Mouse (Mus musculus) brain, adult 2 months (tissue): Measurements from ENCODE around the gene Adamts7.

Source experiments
- DNase-seq: peaks from one replicate; pipeline ENCODE4 v3.0.0; 2011; ENCODE audit warnings: low read depth, low spot score

The Adamts7 gene

DNA sequence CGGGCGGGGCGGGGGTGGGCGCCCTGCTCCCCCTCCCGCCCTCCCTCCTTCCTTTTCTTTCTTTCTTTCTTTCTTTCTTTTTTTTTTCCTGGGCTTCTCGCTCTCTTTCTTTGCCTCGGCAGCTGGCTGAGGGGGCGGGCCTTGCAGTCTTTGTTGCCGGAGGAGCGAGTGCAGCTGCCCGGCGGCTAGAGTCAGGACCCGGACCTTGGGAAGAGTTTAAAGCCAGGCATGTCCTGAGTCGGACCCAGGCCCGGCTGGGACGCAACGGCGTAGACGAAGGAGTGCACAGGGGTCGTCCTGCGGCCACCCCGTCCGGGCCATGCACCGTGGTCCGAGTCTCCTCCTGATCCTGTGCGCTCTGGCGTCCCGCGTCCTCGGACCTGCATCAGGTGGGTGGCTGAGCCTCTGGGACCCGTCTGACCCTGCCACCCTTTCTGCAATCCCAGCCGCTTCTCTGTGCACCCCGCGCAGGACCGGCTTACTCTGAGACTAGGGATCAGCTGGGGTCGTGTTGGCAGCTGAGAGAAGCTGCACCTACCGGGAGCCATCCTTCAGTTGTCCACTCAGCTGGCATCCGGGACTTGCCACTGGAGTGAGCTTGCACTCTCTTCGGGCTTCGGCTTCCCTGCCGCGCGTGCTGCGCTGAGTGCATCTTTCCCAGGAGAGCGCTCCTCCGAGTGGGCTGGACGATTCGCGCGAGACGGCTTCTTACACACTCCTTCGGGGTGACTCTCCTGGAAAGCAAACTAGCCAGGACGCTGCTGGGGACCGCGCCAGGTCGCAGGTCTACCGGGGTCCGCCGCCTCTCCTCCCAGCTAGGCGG lies at the start of gene Adamts7:
Gene Adamts7 (plus strand): TSS at position 144 of the 823 bp plus-strand sequence.
- DNase-seq = peak; percentile 42

DNA sequence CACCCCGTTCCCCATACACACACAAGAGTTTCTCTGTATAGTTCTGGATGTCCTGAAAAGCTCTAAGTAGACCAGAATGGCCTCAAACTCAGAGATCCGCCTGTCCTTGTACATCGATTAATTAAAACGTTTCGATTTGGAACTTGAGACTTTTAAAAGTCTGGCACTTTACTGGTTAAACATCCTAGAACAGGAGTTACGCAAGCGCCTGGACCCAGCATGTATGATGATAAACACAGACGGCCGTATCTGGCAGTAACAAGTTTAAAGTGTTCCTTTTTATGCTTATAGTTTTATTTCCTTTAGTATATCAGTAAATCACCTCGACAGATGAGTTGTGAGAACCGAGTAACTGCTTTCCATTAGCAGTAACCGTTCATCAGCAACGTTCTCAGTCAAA lies 49.7 kb upstream of the Adamts7 start:
- DNase-seq = no peak

DNA sequence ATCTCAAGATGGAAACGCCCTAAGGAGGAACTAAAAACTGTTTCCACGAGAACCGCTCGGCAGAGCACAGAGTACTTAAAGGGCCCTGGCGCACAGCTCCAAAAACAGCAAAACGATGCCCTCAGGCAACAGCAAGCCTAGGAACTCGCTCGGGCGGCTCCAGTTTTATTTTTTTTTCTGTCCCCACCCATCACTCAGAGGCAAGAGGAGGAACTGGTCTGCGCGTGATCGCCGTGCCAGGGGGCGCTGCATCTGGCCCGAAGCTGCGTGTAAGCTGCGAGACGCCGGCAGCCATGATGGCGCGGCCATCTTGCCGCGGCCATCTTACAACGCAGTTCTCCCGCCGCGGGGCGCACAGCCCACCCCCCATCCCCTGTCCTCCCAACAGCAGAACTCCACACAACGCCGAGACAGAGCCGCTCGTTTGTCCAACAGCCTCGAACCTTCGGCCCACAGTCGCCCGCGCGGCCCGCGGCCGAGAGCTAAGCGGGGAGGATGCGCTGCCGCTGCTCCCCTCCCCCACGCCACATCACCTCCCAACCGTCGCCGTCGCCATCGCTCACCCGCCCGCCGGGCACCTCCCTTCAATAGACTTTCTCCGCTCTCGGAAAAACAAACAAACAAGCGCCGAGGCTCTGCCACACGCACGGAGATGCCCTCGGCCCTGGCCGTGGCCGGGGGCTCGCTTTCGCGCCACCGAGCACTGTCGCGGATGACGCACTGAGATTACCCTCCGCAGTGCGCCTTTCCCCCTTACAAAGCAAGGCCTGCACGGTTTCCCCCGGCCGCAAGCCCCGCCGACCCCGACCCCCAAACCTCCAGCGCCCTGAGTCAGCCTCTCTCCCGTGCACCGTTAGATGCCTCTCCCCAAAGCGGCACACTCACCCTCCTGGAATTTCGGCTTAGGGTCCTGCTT lies 49.0 kb upstream of the Adamts7 start:
- DNase-seq = peak; percentile 97

DNA sequence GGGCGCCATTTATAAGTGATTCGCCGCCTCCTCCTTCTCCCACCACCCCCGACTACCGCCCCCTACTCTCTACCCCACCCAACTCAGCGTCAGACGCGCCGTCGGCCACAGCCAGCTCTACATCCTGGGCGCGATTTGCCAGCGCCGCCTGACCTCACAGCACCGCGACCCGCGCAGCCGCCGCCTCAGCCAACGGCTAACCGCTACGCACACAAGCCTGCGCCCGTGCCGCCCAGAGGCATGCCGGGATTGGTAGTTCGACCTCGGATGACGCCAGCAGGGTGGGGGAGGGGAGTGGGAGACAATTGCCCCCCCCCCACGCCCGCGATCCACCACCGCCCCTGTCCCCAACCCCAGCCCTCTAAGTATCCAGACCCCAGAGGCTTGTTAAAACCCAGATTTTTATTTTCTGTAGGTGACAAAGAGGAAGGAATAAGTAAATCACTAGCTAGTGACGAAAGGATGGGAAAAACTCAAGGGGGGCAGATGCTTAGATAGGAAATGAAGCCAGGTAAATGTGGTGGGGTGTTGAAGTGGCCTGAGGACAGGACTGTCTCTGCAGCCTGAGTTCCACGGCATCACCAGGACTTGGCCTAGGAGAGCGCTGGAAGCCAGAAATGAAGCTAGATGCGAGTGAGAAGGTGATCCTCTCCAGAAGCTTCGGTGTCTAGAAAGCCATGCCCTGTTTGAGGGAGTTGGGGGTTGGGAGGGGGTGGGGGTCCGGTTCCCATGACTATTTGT lies 48.1 kb upstream of the Adamts7 start, which contains the start of gene Morf4l1:
Gene Morf4l1 (minus strand): TSS at position 208 of the 741 bp plus-strand sequence.
- DNase-seq = peak; percentile 99

DNA sequence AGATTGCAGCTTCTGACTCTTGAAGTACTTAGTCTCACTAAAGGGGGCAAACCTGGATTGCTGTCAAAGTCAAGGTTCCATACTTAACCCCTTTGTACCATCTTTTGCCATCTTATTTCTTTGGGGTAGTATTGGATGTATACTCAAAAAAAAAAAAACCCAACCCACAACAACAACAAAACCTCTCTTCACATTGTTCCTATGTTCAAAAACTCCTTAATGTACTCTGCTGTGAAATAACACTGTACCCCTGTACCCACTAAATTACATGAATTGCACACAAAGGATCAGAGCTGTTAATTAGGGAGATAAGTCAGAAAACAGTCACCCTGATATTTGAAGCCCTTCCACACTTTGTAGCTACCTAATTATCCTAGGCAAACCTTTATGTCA lies 47.6 kb upstream of the Adamts7 start:
- no peak for DNase-seq

DNA sequence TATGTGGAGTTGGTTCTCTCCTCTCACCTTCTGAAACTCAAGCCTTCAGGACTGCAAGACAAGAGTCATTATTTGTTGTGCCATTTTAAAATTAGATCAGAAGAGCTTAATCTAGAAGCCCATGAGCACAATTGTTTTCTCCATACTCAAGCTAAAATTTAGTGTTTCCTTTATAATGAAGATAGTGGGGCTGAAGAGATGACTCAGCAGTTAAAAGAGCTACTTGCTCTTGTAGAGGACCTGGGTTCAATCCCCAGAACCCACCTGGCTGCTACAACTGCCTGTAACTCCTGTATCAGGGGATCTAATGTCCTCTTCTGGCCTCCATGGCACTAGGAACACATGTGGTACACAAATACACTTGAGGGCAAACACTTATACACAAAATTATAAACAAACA lies 45.6 kb upstream of the Adamts7 start:
- DNase-seq = no peak

DNA sequence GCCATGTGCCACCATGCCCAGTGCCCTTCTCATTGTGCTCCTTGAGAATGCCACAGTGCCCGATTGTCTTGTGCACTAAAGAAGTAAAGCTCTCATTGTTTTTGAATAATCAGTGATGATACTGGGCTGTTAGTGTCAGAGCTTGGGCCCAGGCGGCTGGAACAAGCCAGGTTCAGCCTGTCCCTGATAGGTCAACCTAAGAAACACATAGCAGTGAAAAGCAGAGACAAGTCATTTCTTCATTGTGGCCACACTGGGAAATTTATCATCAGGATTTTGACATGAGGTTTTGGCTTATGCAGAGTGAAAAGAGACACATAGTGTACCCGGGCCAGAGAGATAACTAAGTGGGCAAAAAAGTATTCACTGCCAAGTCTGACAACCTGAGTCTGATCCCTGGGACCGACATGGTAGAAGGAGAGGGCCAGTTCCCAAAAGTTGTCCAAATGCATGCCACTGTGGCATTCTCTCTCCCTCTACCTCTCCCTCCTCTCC lies 40.6 kb upstream of the Adamts7 start:
- peak; percentile 47 for DNase-seq

DNA sequence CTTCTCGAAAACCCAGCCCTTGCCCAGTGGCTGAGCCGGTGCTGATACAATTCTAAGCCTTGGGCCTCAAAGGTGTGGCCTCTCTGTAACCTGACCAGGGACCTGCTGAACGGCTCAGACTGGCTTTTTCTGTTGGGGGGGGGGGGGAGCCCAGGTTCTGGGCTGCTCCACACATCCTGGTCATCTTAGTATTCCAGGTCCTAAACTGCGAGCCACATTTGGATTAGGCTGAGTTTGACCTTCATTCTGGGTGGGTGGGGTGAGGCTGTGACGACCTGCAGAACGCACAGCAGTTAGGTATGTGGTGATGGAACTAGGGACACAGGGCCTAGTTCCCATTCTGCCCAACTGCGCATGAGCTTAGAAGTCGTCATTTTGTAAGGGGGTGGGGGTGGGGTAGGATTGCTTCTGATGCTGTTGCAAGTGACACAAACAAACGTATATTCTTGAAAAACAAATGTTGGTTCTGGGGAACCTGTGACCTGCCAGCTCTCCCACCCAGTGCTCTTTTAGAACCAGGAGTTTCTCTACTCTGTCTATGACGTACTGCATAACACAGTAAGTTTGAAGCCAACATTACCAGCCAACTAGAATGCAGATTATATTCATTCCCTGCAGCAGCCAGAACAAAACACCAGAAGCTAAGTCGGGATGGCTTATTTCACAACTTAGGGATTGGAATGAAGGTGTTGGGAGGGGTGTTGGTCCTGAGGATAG lies 38.6 kb upstream of the Adamts7 start:
- DNase-seq = no peak

DNA sequence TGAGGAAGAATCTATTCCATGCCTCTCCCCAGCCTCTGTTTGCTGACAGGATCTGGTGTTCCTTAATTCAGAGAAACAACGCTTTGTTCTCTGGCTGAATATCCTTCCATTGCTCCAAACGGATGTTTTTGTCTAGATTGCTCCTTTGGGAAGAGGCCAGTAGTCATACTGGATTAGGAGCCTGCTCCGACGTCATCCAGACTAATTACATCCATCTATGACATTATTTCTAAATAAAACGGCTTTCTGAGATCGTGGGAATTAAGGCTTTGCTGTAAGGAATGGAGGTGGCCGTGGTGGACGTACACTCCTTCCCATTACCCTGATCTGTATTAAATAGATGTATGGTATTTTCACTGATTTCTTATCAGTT lies 38.0 kb upstream of the Adamts7 start:
- no peak for DNase-seq

DNA sequence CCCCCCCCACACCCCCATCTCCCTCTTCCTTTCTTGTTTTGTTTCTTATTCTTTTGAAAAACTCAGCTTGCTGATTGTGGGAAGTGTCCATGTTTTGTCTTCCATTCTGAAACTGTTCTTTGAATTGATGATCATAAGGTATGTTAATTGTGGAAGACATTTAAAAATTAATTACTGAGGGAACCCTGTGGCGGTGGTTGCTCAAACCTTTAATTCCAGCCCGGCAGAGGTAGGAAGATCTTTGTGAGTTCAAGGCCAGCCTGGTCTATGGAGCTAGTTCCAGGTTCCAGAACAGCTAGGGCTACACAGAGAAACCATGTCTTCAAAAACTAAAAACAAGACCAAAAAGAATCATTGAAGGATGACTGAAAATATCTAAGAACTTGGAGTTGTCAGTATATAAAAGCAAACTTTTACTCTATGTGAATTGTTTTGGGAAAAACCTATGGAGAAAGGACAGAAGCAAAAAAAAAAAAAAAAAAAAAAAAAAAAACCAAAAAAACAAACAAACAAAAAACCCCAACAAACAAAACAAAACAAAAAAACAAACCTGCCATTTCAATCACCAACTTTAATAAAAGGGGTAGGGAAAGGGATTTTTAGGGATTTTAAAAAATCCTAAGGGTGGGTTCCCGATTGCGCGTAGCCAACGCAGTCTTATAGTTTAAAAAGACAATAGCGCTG lies 37.3 kb upstream of the Adamts7 start:
- no peak for DNase-seq

DNA sequence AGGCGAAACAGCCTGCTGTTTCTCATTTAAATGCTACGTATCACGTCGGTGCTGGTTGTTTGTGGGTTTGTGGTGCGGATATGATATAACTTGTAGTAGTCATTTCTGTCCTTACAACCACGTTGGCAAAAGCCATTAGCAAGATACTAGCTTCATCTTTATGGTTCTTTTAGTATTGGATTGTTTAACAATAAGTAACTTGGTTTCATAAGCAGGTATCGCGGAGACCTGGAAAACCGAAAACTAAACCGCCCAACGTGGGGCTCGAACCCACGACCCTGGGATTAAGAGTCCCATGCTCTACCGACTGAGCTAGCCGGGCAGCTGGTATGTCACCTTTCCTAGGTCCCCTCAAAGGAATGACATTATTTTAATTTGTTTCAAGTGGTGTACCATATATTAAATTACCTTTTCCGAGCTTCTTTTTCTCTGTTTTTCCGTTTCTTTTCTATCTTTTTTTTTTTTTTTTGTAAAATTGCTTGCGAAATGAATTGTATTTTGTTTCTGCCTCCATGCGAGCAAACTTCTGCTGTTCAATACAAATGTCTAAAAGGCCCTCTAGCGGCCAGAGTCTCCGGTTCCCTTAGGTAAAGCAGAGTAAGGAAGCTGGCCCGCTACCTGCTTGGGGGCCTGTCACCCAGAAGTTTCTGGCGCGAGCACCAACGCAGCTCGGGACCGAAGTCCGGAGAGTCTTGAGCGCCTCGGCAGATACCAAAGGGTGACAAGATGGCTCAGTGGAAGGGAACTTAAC lies 36.4 kb upstream of the Adamts7 start:
- DNase-seq = peak; percentile 90

DNA sequence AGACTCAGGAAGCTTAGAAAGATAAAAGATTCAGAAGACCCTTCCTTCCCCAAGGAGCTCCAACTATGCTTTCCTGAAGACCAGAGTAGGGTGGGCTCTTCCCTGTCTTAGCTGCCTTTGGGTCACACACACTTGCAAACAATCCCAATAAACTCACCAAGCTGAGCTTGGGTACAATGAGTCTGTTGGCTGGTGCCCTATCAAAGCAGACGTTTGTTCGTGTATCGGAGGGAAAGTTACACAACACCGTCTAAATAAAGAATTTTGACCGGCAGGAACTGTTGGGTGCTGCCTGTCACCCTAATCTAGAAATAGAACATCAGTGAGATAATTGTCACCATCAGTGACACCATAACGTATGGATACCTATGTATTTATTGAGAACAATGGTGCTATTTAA lies 35.7 kb upstream of the Adamts7 start:
- DNase-seq = no peak

DNA sequence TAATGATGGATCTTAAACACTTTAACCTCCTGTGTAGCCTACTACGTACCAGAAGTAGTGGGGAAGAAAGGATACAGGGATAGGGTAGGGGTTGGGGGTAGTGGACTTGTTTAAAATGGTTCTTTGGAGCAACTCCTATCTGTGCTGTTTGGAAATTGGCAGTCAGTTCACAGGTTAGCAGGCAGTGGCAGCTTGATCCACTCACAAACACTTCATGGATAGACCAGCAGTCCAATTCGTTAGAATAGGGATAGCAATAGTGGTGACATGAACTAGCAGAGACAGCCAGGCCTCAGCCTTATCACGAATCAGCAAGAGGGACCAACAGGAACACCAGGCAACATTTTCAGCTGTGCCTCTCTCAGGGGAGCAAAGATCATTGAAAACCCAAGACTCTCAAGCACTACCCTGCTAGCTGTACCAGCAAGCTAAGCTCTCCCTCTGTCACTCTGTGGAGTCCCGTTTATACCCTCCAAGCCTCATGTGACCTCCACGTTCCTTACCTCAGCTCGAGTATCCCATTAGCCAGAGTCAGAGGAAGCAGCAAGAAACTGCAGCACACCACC lies 34.1 kb upstream of the Adamts7 start:
- DNase-seq = no peak

DNA sequence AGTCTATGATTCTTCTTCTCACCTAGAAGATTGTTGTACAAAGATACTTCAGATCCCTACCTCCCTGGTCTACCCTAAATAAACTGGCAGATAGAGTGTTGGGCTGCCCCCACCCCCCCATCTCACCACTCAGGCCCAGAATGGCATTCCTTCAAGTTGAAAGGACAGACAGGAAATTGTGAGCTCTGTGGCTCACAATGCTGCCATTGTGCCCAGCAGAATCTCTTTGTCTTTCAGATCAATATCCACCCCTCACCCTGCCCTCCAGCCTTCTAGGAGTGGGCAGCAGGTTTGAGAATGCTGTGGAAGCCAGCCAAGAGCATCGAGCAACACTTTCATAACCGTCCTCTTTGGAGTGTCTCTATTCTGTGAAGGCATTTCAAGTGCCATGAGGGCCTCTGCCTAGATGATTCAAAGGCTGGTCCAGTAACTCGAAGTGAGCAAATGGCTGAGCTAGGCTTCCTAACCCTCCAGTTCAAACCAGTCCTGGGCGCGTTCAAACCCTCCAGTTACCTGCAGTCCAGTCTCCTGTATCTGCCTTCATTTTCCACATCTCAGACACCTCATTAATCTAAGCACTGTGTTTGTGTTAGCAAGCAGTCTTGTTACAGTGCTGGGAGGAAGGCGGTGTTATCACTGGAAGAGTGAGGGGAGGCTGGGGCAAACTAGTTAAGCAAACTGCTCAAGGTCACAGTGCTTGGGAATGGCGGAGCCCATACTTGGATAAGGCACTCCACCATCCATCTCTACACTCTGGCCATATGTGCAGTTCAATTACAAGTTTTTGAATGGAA lies 29.1 kb upstream of the Adamts7 start:
- DNase-seq = peak; percentile 58

DNA sequence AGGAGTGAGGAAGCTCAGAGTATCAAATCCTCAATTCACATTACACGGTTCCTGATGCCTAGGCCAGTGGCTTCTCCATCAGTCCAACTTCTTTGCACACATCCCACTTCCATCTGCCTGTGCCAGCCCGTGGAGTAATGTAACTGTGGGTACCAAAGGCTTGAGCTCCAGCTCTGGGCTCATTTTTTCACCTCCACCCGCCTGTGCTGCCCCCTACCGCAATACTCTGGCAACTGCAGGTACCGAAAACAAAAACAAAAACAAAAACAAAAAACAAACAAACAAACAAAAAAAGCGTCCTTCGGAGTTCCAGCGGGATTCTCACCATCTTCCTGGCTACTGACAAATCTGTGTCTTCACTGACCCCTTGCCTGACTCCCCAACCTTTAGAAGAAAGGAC lies 27.4 kb upstream of the Adamts7 start:
- DNase-seq = no peak

DNA sequence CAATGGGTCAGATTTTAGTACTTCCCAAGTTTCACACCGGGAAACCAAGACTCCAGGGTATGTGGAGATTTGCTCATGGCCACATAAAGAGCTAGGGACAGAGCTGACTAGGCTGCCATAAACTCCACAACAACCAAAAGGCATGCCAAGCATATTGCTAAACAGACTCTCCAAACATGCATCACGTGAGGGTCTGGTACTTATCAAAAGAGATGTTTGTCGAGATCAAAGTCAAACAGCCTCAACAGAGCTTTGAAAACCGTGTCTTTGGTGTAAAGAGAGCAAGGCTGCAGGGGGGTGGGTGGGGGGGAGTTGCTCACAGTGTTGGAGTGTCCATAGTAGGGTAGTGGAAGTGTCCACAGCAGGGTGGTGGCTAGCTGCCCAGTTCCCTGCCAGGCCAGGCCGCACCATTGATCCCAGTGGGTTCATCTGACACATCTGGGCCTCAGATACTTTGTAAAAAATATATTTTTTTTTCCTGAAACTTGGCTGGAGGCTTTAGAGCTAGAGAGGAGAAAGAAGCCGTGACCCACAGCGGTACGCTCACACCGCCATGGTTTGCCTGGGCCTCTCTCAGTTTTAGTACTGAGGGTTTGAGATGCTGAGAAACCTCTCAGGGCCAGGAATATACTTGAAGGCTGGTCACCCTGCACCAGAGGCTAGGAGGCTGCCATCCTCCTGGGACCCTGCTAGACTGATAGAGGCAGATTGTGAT lies 26.7 kb upstream of the Adamts7 start:
- DNase-seq = no peak

DNA sequence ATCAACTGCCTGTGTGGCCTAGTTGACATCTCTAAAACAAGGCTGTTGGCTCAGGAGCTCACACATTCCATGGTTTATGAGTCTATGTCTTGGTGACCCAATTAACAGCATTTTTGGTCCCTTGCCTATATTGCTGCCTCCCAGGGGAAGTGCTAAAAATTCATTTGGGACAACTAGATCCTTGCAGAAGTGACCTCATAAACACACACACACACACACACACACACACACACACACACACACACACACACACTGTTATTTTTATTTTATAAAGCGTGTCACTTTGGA lies 26.2 kb upstream of the Adamts7 start:
- DNase-seq = peak; percentile 27

DNA sequence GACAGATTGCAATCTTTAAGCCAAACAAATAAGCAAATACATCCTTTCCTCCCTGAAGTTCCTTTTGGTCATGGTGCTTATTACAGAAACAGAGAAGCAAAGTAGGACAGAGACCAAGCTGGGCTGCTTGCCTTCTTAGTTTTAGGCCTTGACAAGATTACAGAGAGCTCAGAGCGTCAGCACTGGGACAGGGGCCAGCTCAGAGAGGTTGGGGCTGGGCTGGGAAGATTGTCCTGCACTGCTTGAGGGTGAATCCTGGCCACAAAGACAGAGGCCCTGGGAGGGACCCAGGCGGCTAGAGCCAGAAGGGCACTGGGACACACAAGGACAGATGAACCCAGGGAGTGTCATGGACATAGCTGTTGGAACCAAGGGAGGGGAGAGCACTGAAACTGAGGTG lies 17.1 kb upstream of the Adamts7 start:
- no peak for DNase-seq
